Comparison of ENCODE assay signal across 8 mouse cellular contexts in genomic region chr15:80705828-80706549, GRCm38 (mm10). TPM values are rescaled to one million over a fixed set of nuclear protein-coding genes. Genes with fewer than 3 reads are reported as not detected.
DNase-seq lines count a peak whose midpoint lies in the region; ATAC-seq lines count a peak whose summit lies in the region.

No protein-coding gene starts in this region.

- WGBS in hindbrain, embryonic 12.5 days, result 30% methylated on average over 18 of the region's 18 CpGs

- no peaks in the 10 kb centered on the region for H3K36me3 ChIP-seq in hindbrain, embryonic 12.5 days

- no peaks in the 10 kb centered on the region for H3K27me3 ChIP-seq in hindbrain, embryonic 12.5 days

- DNase-seq in NIH3T3 (ENCODE audit: low read depth), result peak; percentile 93
- peak; percentile 92 for DNase-seq in cerebellum, adult 9-10 months
- peak; percentile 65 to 95 for DNase-seq in frontal cortex, adult 2 months (ENCODE audit: extremely low spot score in 1 of 2, low spot score in 1 of 2)
- DNase-seq in layer of hippocampus, postnatal 25 days (ENCODE audit: extremely low spot score in 1 of 2, low spot score in 1 of 2), result peak; percentile 75 to 93
- DNase-seq in lung, postnatal 36 days, result peak; percentile 90
- DNase-seq in right cerebral cortex, postnatal 25 days, result peak; percentile 75
- peak; percentile 76 for DNase-seq in yolk sac, embryonic 10.5 days (ENCODE audit: low spot score)

- H3K27ac ChIP-seq in hindbrain, embryonic 12.5 days, result peak overlapping the region; percentile 52; the same call in 1 of the 2 replicates

- peak overlapping the region; percentile 50 for H3K4me2 ChIP-seq in hindbrain, embryonic 12.5 days (replicated peaks)

- no peak for ATAC-seq in hindbrain, embryonic 12.5 days (ENCODE audit: low FRiP score)

- no peaks in the 10 kb centered on the region for H3K9me3 ChIP-seq in hindbrain, embryonic 12.5 days (replicated peaks)

- H3K4me3 ChIP-seq in hindbrain, embryonic 12.5 days, result 0 out of 2 replicates have a peak overlapping the region, but pooled peaks have one; percentile 11

- peak overlapping the region; percentile 49; the same call in 1 of the 2 replicates for H3K9ac ChIP-seq in hindbrain, embryonic 12.5 days

- peaks cover 19% of the 10 kb centered on the region for H3K4me1 ChIP-seq in hindbrain, embryonic 12.5 days

RNA-seq across cellular contexts. Expression of gene Tnrc6b, which starts 5.1 kb away (rescaled TPM):
- polyA plus RNA-seq in frontal cortex, adult 2 months (2012; rRNA removed), result 21.4 and 43.0 TPM in 2 replicates
- 52.2 and 55.6 TPM in 2 replicates for polyA plus RNA-seq in hindbrain, embryonic 12.5 days (2016; fragmentation: Nextera tagmentation; extraction: Ambion mirVana)
- 100 to 1,000 TPM in 1 of 2 experiments, 10 to 100 TPM in 1; 86.8 to 117 TPM for total RNA-seq in layer of hippocampus, postnatal 25 days (2021)

RNA-seq across cellular contexts. Expression of gene Fam83f, which starts 34.3 kb away (rescaled TPM):
- polyA plus RNA-seq in frontal cortex, adult 2 months (2012; rRNA removed), result 0.68 and 0.86 TPM in 2 replicates
- polyA plus RNA-seq in hindbrain, embryonic 12.5 days (2016; fragmentation: Nextera tagmentation; extraction: Ambion mirVana), result 0.36 and 0.74 TPM in 2 replicates
- under 1 TPM in 1 of 2 experiments, not detected in 1; 0.16 TPM for total RNA-seq in layer of hippocampus, postnatal 25 days (2021)
